Mouse (Mus musculus) small intestine, adult 2 months (tissue): ENCODE results near the gene Lgr4.

Experiments used
- CTCF ChIP-seq: fragments of 200-500 bp; IDR thresholded peaks from 2 replicates; pipeline ENCODE4 v1.5.1; 2012; ENCODE audit warnings: low read depth, mild to moderate bottlenecking, control low read depth, inconsistent platforms, low read length, moderate library complexity, mixed read lengths; ENCODE audit not compliant: insufficient replicate concordance, insufficient read length; ENCODE audit errors: extremely low read depth
- POLR2A ChIP-seq: fragments of 200-500 bp; IDR thresholded peaks from 2 replicates; pipeline ENCODE4 v1.6.1; 2012; ENCODE audit warnings: low read depth, mild to moderate bottlenecking, control low read depth, inconsistent platforms, low read length, moderate library complexity

DNA sequence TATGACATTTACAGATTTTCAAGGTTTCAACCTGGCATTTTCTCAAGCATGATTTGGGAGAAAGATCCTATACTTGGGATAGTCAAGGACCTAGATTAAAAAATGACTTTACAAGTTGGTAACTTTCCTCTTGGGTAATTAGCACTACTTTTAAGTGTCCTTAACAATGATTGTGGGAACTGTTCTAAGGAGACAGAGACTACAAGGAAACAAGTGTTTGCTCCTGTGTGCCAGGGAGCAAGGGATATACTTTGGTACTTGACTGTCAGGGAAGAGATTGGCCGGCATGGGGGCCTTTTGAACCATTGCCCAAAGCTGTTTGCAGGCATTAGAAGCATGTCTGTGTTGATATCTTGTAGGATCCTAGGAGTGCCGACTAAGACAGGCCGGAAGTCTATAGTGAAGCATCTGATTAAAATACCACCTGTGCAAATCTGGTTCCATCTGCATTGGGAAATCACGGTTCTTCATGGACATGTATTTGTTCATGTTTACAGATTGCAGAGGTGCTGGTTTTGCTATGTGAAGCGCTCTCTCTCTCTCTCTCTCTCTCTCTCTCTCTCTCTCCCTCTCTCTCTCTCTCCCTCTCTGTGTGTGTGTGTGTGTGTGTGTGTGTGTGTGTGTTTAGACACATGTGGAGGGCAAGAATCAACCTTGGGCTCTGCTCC is 46.3 kb downstream of the Lgr4 start:
- TF ChIP-seq CTCF (no peak), POLR2A (no peak)
